Mouse (Mus musculus) C2C12 (cell line): ENCODE results near the gene Fads2. TPM values are rescaled to one million over a fixed set of nuclear protein-coding genes. Genes with fewer than 3 reads are reported as not detected.
"Not testable (repeated sequence)": the region's sequence is repeated elsewhere in the genome, so short reads cannot be mapped to it uniquely, and the experiment has no call there.

Experiments
- H3K27me3 ChIP-seq: one replicate; pipeline ENCODE4 v1.6.1; 2011; ENCODE audit not compliant: control insufficient read depth, insufficient read depth, insufficient read length
- H3K36me3 ChIP-seq: one replicate; pipeline ENCODE4 v1.6.1; 2011; ENCODE audit not compliant: control insufficient read depth, insufficient read depth
- H3K4me3 ChIP-seq: one replicate; pipeline ENCODE4 v1.5.1; 2011; ENCODE audit warnings: mild to moderate bottlenecking, control low read depth; ENCODE audit not compliant: poor library complexity, insufficient read depth, severe bottlenecking
- H3K79me2 ChIP-seq: one replicate; pipeline ENCODE4 v1.6.1; 2011; ENCODE audit not compliant: control insufficient read depth, insufficient read depth
- H3K79me3 ChIP-seq: one replicate; pipeline ENCODE4 v1.6.1; 2011; ENCODE audit warnings: low read depth, control low read depth
- H3ac ChIP-seq: one replicate; pipeline ENCODE3; 2011; ENCODE audit warnings: low read depth; ENCODE audit not compliant: control insufficient read depth, insufficient read length
- CEBPB ChIP-seq: IDR thresholded peaks from one replicate; pipeline ENCODE4 v1.6.1; 2011; ENCODE audit warnings: low read depth, mild to moderate bottlenecking, control low read depth, moderate library complexity
- CTCF ChIP-seq: IDR thresholded peaks from one replicate; pipeline ENCODE4 v1.5.1; 2011; ENCODE audit not compliant: control insufficient read depth, insufficient read depth, insufficient read length
- FOSL1 ChIP-seq: IDR thresholded peaks from one replicate; pipeline ENCODE4 v1.8.0; 2011; ENCODE audit warnings: mild to moderate bottlenecking, low read length; ENCODE audit not compliant: poor library complexity, insufficient read depth, severe bottlenecking
- MAX ChIP-seq: IDR thresholded peaks from one replicate; pipeline ENCODE4 v1.6.1; 2011; ENCODE audit warnings: mild to moderate bottlenecking, control low read depth
- MYOD1 ChIP-seq: IDR thresholded peaks from one replicate; pipeline ENCODE4 v1.6.1; 2011; ENCODE audit warnings: low read depth; ENCODE audit not compliant: control insufficient read depth, insufficient read length
- MYOG ChIP-seq: IDR thresholded peaks from one replicate; pipeline ENCODE4 v1.6.1; 2011; ENCODE audit not compliant: control insufficient read depth, insufficient read length; ENCODE audit errors: extremely low read depth
- USF1 ChIP-seq: IDR thresholded peaks from one replicate; pipeline ENCODE4 v1.6.1; 2011; ENCODE audit warnings: low read depth, mild to moderate bottlenecking, control low read depth, moderate library complexity
- polyA plus RNA-seq: library from polyadenylated mRNA; unstranded; fragments of >200 nt; fragmentation: generic; extraction: Trizol; gene quantifications from one replicate; pipeline ENCODE4 v1.2.1, GENCODE M21; 2012; ENCODE audit warnings: missing spikeins

The Fads2 gene
- polyA plus RNA-seq, 1 experiment, result 72.6 TPM

DNA sequence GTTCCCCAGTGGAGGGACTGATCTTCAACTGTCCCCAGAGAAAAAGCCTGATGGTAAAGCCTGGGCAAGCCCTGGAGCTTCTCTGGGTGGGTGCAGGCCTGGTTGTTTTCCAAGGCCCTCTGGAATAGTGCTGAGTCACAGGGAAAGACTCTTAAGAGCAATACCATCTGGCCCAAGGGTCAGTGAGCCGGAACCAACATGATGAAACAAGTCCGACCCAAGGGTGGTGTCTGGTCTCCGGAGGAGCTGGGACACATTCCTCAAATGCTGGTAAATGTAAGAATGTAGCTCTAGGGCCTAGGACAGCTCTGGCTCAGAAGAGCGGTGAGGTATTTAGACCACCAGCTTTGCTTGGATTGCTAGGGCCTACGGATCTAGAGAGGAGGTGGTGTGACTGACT lies 35.9 kb upstream of the Fads2 start:
- no peak overlapping the region for H3ac ChIP-seq
- no peaks in the 10 kb centered on the region for H3K79me2 ChIP-seq
- no peak overlapping the region for H3K4me3 ChIP-seq
- H3K79me3 ChIP-seq, result no peaks in the 10 kb centered on the region
- no peaks in the 10 kb centered on the region for H3K27me3 ChIP-seq
- H3K36me3 ChIP-seq, result no peaks in the 10 kb centered on the region
- TF ChIP-seq CTCF, result no peak
- TF ChIP-seq CEBPB, result no peak
- TF ChIP-seq MAX, result no peak
- no peak for TF ChIP-seq MYOG
- TF ChIP-seq FOSL1, result no peak
- no peak for TF ChIP-seq MYOD1
- TF ChIP-seq USF1, result no peak

- Histone ChIP-seq H3ac (no peak overlapping the region), H3K4me3 (no peak overlapping the region), H3K79me3 (no peaks in the 10 kb centered on the region), H3K36me3 (no peaks in the 10 kb centered on the region), H3K79me2 (no peaks in the 10 kb centered on the region), H3K27me3 (no peaks in the 10 kb centered on the region)
- TF ChIP-seq MAX, result no peak
- TF ChIP-seq USF1, result no peak
- TF ChIP-seq CTCF, result no peak
- no peak for TF ChIP-seq MYOG
- no peak for TF ChIP-seq FOSL1
- TF ChIP-seq MYOD1, result no peak
- TF ChIP-seq CEBPB, result no peak
Measured at GRCm38 (mm10) chr19:10134692-10135091, 33.1 kb upstream of the Fads2 start.

- H3ac ChIP-seq, H3K79me3 ChIP-seq, H3K79me2 ChIP-seq, H3K27me3 ChIP-seq, H3K4me3 ChIP-seq, H3K36me3 ChIP-seq: not testable (repeated sequence)
Measured at GRCm38 (mm10) chr19:10129547-10129946, 28.0 kb upstream of the Fads2 start.

DNA sequence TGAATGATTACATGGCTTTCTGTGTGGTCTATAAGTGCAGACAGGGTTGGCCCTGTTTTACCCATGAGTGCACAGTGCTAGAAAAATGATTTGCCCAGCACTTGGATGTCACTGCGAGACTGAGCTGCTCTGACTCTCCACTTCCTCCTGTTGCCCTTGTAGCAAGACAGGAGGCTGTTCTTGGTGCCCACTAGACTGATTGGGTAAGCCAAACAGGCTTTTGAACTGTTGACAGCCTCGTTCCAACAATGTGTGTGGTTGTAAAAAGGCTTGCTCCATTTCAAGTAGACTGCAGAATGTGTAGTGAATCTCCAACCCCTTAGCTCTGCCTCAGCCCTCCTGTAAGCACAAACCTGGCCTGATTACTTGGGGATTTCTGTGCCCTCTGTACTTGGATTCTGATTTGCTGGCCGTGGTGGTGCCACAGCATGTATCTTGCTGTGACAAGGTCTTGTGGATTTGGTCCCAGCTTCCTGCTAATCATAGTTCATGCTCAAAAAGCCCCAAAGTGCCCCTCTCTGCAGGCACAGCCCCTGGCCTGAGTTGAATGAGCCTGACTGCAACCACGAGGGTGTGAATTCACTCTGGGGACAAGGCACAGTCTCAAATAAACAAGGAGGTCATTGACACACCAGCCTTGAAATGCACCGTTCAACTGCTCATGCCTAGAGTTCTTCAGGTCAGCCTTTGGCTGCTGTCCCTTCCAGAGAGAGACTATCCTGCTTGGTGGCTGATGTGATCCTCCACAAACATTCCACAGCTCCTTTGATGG lies 25.1 kb upstream of the Fads2 start:
- H3K79me2 ChIP-seq, result no peaks in the 10 kb centered on the region
- H3K36me3 ChIP-seq, result no peaks in the 10 kb centered on the region
- no peak for TF ChIP-seq MYOD1
- no peak for TF ChIP-seq FOSL1
- TF ChIP-seq CTCF, result no peak
- TF ChIP-seq USF1, result no peak
- TF ChIP-seq MYOG, result no peak
- TF ChIP-seq CEBPB, result no peak
- TF ChIP-seq MAX, result no peak
- H3ac ChIP-seq, result no peak overlapping the region
- peaks cover 12% of the 10 kb centered on the region for H3K27me3 ChIP-seq
- no peaks in the 10 kb centered on the region for H3K79me3 ChIP-seq
- H3K4me3 ChIP-seq, result no peak overlapping the region

DNA sequence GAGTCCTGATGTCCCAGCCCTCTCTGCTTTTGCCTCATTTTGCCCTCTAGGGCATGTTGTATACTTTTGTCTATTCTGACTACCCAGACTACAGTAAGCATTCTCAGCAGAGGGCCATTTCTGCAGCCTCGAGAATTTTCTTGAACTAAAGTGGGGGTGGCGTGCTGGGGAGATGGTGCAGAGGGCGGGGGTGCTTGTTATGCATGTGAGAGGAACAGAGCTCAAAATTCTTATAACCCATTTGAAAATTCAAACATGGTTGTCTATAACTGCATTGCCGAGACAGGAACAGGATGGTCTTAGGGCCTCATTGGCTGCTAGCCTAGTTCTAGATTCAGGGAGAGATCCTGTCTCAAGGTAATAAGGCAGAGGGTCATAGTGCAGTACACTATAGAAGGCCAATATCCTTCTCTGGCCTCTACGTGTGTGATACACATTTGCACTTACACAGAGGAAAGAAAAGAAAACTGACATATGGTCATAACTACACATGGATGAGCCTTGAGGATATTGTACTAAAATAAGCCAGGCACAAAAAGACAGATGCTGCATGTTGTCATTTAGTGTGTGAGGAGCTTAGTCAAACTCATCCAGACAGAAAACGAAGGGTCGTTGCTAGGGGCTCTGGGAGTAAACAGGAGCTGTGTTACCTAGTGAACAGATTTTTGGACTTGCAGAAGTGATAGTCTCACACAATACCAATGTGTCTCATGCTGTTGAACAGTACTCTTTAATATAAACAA lies 22.5 kb upstream of the Fads2 start:
- Histone ChIP-seq H3K79me3 (no peaks in the 10 kb centered on the region), H3K36me3 (no peaks in the 10 kb centered on the region), H3K79me2 (no peaks in the 10 kb centered on the region), H3ac (no peak overlapping the region), H3K27me3 (peaks cover 12% of the 10 kb centered on the region), H3K4me3 (no peak overlapping the region)
- TF ChIP-seq FOSL1 (no peak), CEBPB (no peak), MYOG (no peak), MYOD1 (no peak), CTCF (no peak), USF1 (no peak), MAX (no peak)
